Mouse (Mus musculus): Measurements from ENCODE around the gene Nlgn1. TPM values are rescaled to one million over a fixed set of nuclear protein-coding genes. Genes with fewer than 3 reads are reported as not detected.

Gene Nlgn1
- polyA plus RNA-seq, 1 experiment from 2014 or later, result 0.48 TPM

DNA sequence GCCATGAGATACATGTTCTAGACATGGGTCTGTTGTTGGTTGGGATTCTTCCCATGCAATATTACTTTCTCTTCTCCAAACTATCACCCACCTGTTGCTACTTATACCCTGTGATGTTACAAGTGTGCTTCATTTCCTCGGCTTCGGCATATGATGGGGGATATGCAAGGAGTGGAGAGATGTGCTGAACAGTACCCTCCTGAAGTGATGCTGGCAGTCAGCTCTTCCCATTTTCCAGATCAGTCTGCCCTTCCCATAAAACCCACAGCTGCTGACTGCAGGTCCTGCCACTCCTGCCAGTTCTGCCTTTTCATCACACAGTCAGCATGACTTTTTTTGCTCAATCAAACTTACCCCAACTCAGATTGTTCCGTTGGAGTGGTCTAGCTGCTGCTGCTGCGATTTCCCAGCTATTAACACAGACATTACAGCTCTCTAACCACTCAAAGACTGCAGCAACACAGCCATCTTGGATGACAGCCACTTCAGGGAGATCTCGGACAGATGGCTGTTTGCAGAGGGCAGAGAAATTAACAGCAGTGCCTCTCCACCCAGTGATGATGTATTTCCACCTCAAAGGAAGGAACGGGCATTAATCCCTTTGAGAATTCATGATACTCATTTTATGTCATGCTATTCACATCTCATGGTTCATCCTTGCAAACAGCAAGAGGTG lies 643.3 kb downstream of the Nlgn1 start:
- Histone ChIP-seq H3K36me3 (ENCODE audit: control insufficient read depth, insufficient read depth, low read length) (no peaks in the 10 kb centered on the region), H3K4me1 (ENCODE audit: control insufficient read depth, insufficient read depth, low read length) (no peaks in the 10 kb centered on the region), H3K4me3 (ENCODE audit: low read depth, low read length) (no peak overlapping the region), H3K27me3 (ENCODE audit: control insufficient read depth, insufficient read depth, low read length) (no peaks in the 10 kb centered on the region), H3K9me3 (ENCODE audit: control insufficient read depth, low read length) (no peaks in the 10 kb centered on the region), H3K4me2 (ENCODE audit: low read depth, severe bottlenecking) (no peak overlapping the region), H3K9ac (ENCODE audit: low read length) (no peak overlapping the region), H3K27ac (replicated peaks; ENCODE audit: low read depth, low read length) (no peak overlapping the region)
- WGBS, result 85% methylated on average over 6 of the region's 6 CpGs
- DNase-seq (ENCODE audit: low spot score) (no peak), ATAC-seq (ENCODE audit: insufficient number of reproducible peaks, low FRiP score, low TSS enrichment, low read depth) (no peak)

DNA sequence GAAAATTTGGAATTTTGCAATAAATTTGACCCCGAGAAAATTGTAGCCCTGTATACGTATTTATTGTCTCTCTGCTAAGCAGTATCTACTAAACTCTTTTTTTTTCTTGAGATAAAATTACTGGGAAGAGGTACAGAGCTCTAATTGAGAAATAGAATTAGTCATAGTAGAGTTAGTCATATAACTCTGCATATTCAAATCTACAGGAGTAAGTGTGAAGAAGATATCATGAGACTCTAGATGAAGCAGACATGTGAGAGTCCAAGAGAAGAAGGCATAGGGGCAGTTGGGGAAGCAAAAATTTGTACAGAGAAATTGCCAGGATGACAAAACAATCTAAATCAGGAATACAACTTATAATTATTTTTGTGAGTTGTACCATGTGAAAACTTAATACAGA lies 648.6 kb downstream of the Nlgn1 start:
- no peaks in the 10 kb centered on the region for H3K27me3 ChIP-seq (ENCODE audit: control insufficient read depth, insufficient read depth, low read length)
- DNase-seq (ENCODE audit: low spot score) (no peak), ATAC-seq (ENCODE audit: insufficient number of reproducible peaks, low FRiP score, low TSS enrichment, low read depth) (no peak)
- no peak overlapping the region for H3K27ac ChIP-seq (replicated peaks; ENCODE audit: low read depth, low read length)
- H3K36me3 ChIP-seq (ENCODE audit: control insufficient read depth, insufficient read depth, low read length), result no peaks in the 10 kb centered on the region
- 91% methylated on average over 2 of the region's 2 CpGs for WGBS
- H3K9ac ChIP-seq (ENCODE audit: low read length), result no peak overlapping the region
- no peaks in the 10 kb centered on the region for H3K4me1 ChIP-seq (ENCODE audit: control insufficient read depth, insufficient read depth, low read length)
- no peaks in the 10 kb centered on the region for H3K9me3 ChIP-seq (ENCODE audit: control insufficient read depth, low read length)
- H3K4me2 ChIP-seq (ENCODE audit: low read depth, severe bottlenecking), result no peak overlapping the region
- H3K4me3 ChIP-seq (ENCODE audit: low read depth, low read length), result no peak overlapping the region

DNA sequence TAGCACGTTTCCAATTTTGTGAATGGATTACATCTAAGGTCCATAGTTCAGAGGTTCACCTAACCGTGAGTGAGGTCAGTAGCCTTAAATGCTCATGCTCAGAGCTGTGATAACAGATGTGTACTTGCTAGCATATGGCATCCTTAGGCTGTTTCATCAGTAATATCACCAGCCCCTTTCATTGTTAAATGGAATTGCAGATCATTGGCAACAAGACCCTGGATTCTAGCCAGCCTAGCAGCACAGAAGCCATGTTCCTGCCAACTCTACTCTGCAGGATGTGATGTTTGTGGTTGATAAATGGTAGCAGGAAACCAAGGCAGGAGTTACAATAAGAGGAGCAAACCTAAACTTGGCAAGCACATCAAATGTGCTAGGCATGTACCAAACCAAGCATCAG lies 652.9 kb downstream of the Nlgn1 start:
- Histone ChIP-seq H3K27me3 (ENCODE audit: control insufficient read depth, insufficient read depth, low read length) (no peaks in the 10 kb centered on the region), H3K9me3 (ENCODE audit: control insufficient read depth, low read length) (no peaks in the 10 kb centered on the region), H3K27ac (replicated peaks; ENCODE audit: low read depth, low read length) (no peak overlapping the region), H3K4me1 (ENCODE audit: control insufficient read depth, insufficient read depth, low read length) (no peaks in the 10 kb centered on the region), H3K36me3 (ENCODE audit: control insufficient read depth, insufficient read depth, low read length) (no peaks in the 10 kb centered on the region), H3K4me2 (ENCODE audit: low read depth, severe bottlenecking) (no peak overlapping the region), H3K9ac (ENCODE audit: low read length) (no peak overlapping the region), H3K4me3 (ENCODE audit: low read depth, low read length) (no peak overlapping the region)
- DNase-seq (ENCODE audit: low spot score) (no peak), ATAC-seq (ENCODE audit: insufficient number of reproducible peaks, low FRiP score, low TSS enrichment, low read depth) (no peak)
- 76% methylated on average over 2 of the region's 2 CpGs for WGBS

DNA sequence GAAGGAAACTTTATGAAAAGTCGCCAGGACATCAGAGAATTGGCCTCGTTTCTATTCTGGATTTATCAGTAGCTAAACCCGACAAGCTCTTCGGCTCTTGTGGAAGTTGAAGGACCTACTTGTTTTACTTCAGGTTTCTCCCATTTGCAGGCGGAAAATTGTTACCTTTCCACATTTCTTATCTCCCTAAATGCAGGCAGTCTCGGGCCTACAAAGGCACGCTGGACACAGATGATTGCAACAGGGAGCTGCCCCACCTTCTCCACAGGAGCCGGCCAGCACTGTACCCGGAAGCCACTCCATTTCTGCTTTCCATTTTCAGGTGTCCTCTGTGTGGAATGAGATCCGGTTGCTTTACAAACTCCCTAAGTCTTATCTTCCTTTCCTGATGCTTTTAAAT lies 656.4 kb downstream of the Nlgn1 start:
- WGBS, result 85% methylated on average over 10 of the region's 10 CpGs
- Histone ChIP-seq H3K9me3 (ENCODE audit: control insufficient read depth, low read length) (no peaks in the 10 kb centered on the region), H3K4me2 (ENCODE audit: low read depth, severe bottlenecking) (no peak overlapping the region), H3K27ac (replicated peaks; ENCODE audit: low read depth, low read length) (no peak overlapping the region), H3K27me3 (ENCODE audit: control insufficient read depth, insufficient read depth, low read length) (no peaks in the 10 kb centered on the region), H3K4me3 (ENCODE audit: low read depth, low read length) (no peak overlapping the region), H3K4me1 (ENCODE audit: control insufficient read depth, insufficient read depth, low read length) (no peaks in the 10 kb centered on the region), H3K36me3 (ENCODE audit: control insufficient read depth, insufficient read depth, low read length) (no peaks in the 10 kb centered on the region), H3K9ac (ENCODE audit: low read length) (no peak overlapping the region)
- DNase-seq (ENCODE audit: low spot score) (no peak), ATAC-seq (ENCODE audit: insufficient number of reproducible peaks, low FRiP score, low TSS enrichment, low read depth) (no peak)

DNA sequence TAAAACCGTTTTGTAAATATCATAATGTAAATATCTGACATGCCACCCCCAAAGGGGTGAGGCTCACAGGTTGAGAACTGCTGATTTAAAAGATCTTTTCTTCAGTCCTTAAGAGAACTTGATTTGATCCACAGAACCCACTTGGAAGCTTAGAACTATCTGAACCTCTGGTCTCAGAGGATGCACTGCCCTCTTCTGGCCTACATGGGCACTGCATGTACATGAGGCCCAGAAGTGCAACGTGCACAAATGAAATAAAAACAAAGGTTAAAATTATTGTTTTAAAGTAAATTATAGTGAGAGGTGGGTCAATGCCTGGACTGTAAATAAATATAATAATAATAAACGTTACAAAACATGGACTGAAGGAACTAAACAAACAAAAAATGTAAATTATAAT lies 657.2 kb downstream of the Nlgn1 start:
- H3K36me3 ChIP-seq (ENCODE audit: control insufficient read depth, insufficient read depth, low read length), result no peaks in the 10 kb centered on the region
- no peaks in the 10 kb centered on the region for H3K27me3 ChIP-seq (ENCODE audit: control insufficient read depth, insufficient read depth, low read length)
- no peak overlapping the region for H3K9ac ChIP-seq (ENCODE audit: low read length)
- H3K4me2 ChIP-seq (ENCODE audit: low read depth, severe bottlenecking), result no peak overlapping the region
- whole genome bisulfite sequencing, result 59% methylated on average over 3 of the region's 3 CpGs
- no peaks in the 10 kb centered on the region for H3K9me3 ChIP-seq (ENCODE audit: control insufficient read depth, low read length)
- DNase-seq (ENCODE audit: low spot score) (peak; percentile 57), ATAC-seq (ENCODE audit: insufficient number of reproducible peaks, low FRiP score, low TSS enrichment, low read depth) (no peak)
- no peaks in the 10 kb centered on the region for H3K4me1 ChIP-seq (ENCODE audit: control insufficient read depth, insufficient read depth, low read length)
- no peak overlapping the region for H3K27ac ChIP-seq (replicated peaks; ENCODE audit: low read depth, low read length)
- no peak overlapping the region for H3K4me3 ChIP-seq (ENCODE audit: low read depth, low read length)

DNA sequence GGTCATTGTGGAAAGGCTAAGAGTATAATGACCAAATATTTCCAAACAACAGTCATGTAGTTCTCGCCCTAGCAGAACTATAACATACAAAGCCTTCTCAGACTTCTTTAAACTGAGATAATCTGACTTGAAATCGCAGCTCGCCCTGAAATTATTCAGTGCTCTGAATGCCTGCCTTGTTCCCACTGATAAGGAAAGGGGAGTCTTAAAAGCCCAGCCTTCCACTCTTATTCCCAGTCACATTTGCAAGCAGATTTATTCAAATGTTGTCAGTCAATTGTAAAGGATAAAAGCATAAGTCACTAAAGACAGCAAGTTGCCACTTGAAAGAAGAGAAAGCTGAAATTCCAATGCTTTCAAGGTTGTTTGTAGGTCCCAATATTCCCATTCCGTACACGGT lies 658.9 kb downstream of the Nlgn1 start:
- DNase-seq (ENCODE audit: low spot score) (no peak), ATAC-seq (ENCODE audit: insufficient number of reproducible peaks, low FRiP score, low TSS enrichment, low read depth) (no peak)
- 68% methylated on average over 5 of the region's 5 CpGs for WGBS
- Histone ChIP-seq H3K27ac (replicated peaks; ENCODE audit: low read depth, low read length) (no peak overlapping the region), H3K27me3 (ENCODE audit: control insufficient read depth, insufficient read depth, low read length) (no peaks in the 10 kb centered on the region), H3K9me3 (ENCODE audit: control insufficient read depth, low read length) (no peaks in the 10 kb centered on the region), H3K4me2 (ENCODE audit: low read depth, severe bottlenecking) (no peak overlapping the region), H3K36me3 (ENCODE audit: control insufficient read depth, insufficient read depth, low read length) (no peaks in the 10 kb centered on the region), H3K9ac (ENCODE audit: low read length) (no peak overlapping the region), H3K4me3 (ENCODE audit: low read depth, low read length) (no peak overlapping the region), H3K4me1 (ENCODE audit: control insufficient read depth, insufficient read depth, low read length) (no peaks in the 10 kb centered on the region)

DNA sequence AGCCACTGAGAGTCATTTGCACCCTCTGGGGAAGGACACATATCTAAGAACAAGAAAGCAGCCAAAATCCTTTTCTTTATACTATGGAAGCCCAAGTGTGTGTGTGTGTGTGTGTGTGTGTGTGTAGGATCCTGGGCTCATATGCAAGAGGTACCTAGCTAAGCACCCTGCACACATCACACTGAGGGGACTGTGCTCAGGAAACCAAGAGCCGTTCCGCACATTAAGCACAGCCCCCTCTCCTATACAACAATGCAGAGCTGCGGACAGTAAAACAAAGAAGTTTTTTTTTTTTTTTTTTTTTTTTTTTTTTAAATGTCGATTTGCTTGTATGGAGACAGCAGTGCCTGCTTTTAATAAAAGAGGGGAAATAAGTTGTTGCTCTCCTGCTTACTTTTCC lies 659.5 kb downstream of the Nlgn1 start:
- 87% methylated on average over 4 of the region's 4 CpGs for WGBS
- H3K9me3 ChIP-seq (ENCODE audit: control insufficient read depth, low read length), result no peaks in the 10 kb centered on the region
- H3K27ac ChIP-seq (replicated peaks; ENCODE audit: low read depth, low read length), result no peak overlapping the region
- H3K9ac ChIP-seq (ENCODE audit: low read length), result no peak overlapping the region
- H3K4me3 ChIP-seq (ENCODE audit: low read depth, low read length), result no peak overlapping the region
- no peaks in the 10 kb centered on the region for H3K36me3 ChIP-seq (ENCODE audit: control insufficient read depth, insufficient read depth, low read length)
- H3K27me3 ChIP-seq (ENCODE audit: control insufficient read depth, insufficient read depth, low read length), result no peaks in the 10 kb centered on the region
- no peak overlapping the region for H3K4me2 ChIP-seq (ENCODE audit: low read depth, severe bottlenecking)
- DNase-seq (ENCODE audit: low spot score) (no peak), ATAC-seq (ENCODE audit: insufficient number of reproducible peaks, low FRiP score, low TSS enrichment, low read depth) (no peak)
- H3K4me1 ChIP-seq (ENCODE audit: control insufficient read depth, insufficient read depth, low read length), result no peaks in the 10 kb centered on the region

DNA sequence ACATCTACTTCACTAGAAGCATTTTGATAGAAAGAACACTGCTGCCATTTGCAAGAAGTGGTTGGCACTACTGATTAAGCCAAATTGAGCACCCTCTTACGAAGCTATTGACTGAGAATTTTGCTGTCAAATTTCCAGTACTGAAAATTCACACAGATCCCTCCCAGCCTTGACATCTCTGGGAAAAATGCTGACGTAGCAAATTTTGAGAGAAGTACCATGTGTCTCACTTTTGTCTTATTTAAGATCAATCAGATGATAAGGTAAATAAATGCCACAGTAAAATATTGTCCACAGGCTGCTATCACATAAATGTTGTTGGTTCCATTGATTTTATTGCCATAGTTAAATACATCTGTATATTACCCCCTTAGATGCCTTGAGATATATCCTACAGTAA lies 668.8 kb downstream of the Nlgn1 start:
- no peak for DNase-seq (ENCODE audit: low spot score)
- no peak overlapping the region for H3K4me3 ChIP-seq (ENCODE audit: low read depth, low read length)
- no peak overlapping the region for H3K9ac ChIP-seq (ENCODE audit: low read length)
- H3K4me1 ChIP-seq (ENCODE audit: control insufficient read depth, insufficient read depth, low read length), result no peaks in the 10 kb centered on the region
- H3K36me3 ChIP-seq (ENCODE audit: control insufficient read depth, insufficient read depth, low read length), result no peaks in the 10 kb centered on the region
- H3K27ac ChIP-seq (replicated peaks; ENCODE audit: low read depth, low read length), result no peak overlapping the region
- WGBS, result 85% methylated on average over 2 of the region's 2 CpGs
- H3K9me3 ChIP-seq (ENCODE audit: control insufficient read depth, low read length), result no peaks in the 10 kb centered on the region
- no peaks in the 10 kb centered on the region for H3K27me3 ChIP-seq (ENCODE audit: control insufficient read depth, insufficient read depth, low read length)
- no peak for ATAC-seq (ENCODE audit: insufficient number of reproducible peaks, low FRiP score, low TSS enrichment, low read depth)
- no peak overlapping the region for H3K4me2 ChIP-seq (ENCODE audit: low read depth, severe bottlenecking)

DNA sequence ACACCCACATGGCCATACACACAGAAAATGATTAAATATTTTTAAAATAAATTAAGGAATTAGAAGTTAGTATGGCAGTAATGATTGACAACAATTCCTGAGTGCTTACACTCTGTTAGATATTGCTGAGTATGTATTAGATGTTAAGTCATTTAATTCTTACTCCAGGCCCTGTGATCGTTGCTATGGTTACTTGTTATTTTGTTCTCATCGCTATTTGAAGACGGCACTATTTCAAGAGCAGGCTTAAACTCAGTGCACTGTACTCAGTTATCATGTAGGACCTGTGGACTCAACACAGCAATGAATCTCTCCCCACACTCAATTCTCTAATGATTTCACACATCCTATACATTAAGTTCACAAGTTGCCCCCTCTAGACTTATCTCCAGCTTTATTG lies 672.0 kb downstream of the Nlgn1 start:
- 95% methylated on average over 3 of the region's 3 CpGs for WGBS
- H3K27ac ChIP-seq (replicated peaks; ENCODE audit: low read depth, low read length), result no peak overlapping the region
- H3K36me3 ChIP-seq (ENCODE audit: control insufficient read depth, insufficient read depth, low read length), result no peaks in the 10 kb centered on the region
- ATAC-seq (ENCODE audit: insufficient number of reproducible peaks, low FRiP score, low TSS enrichment, low read depth), result no peak
- no peak for DNase-seq (ENCODE audit: low spot score)
- no peaks in the 10 kb centered on the region for H3K4me1 ChIP-seq (ENCODE audit: control insufficient read depth, insufficient read depth, low read length)
- H3K4me2 ChIP-seq (ENCODE audit: low read depth, severe bottlenecking), result no peak overlapping the region
- H3K9ac ChIP-seq (ENCODE audit: low read length), result no peak overlapping the region
- H3K27me3 ChIP-seq (ENCODE audit: control insufficient read depth, insufficient read depth, low read length), result no peaks in the 10 kb centered on the region
- no peak overlapping the region for H3K4me3 ChIP-seq (ENCODE audit: low read depth, low read length)
- H3K9me3 ChIP-seq (ENCODE audit: control insufficient read depth, low read length), result no peaks in the 10 kb centered on the region

All from limb, embryonic 11.5 days (tissue).